Mouse (Mus musculus): ENCODE measurements around the gene Tnni2.
"Not testable (repeated sequence)": the region's sequence is repeated elsewhere in the genome, so short reads cannot be mapped to it uniquely, and the experiment has no call there.

Tnni2 gene

GRCm38 (mm10) chr7:142441585-142441984, at the start of gene Tnni2:
Tnni2 (plus strand) TSS chr7:142441808.
- DNase-seq (ENCODE audit: low read depth in 1 of 2, low spot score in 2 of 2) = no peak

- DNase-seq (ENCODE audit: low read depth in 1 of 2, low spot score in 2 of 2) = peak; percentile 50 to 58
Measured at GRCm38 (mm10) chr7:142393191-142393590, 48.4 kb upstream of the Tnni2 start.

DNA sequence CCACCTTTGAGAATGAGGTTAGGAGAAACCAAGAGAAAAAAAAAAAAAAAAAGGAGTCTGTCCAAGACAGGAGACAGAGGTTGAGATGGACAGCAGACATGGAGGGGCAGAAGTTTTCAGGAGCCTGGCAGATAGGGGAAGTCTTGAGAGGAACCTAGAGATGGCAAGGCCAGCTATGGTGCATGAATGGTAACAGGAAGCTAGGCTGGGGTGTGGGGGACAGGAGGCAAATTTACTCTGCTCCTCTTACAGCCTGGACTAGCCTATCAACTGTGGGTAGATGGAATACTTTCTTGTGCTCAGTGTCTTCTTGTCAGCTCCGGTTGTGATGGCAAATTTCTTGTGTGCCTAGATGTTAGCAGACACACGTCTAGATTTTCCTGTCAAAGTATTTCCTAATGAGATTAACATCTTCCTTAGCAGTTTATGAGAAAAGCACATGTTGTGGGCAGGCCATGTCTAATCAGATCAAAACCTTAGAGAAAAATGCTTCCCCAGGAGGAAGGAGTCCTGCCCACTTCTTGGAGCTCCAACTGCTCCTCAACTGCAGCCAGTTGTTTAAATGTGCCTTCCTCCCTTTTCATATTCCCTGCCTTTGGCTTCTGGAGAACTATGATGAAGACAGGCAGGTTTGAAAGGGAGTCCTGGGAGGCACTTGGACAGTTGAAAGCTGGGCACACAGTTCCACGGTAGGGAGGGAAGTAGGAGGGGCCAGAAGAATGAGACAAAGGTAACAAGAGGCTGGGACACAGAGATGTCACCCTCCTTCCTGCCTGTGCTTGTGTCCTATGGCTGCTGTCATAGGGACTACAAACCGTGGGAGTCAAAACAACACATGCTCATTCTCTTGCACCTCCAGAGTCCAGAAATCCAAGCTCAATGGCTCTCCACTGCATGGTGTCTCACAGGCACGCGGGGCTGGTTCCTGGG, 47.1 kb upstream of the Tnni2 start:
- DNase-seq (ENCODE audit: low read depth in 1 of 2, low spot score in 2 of 2) = no peak

DNA sequence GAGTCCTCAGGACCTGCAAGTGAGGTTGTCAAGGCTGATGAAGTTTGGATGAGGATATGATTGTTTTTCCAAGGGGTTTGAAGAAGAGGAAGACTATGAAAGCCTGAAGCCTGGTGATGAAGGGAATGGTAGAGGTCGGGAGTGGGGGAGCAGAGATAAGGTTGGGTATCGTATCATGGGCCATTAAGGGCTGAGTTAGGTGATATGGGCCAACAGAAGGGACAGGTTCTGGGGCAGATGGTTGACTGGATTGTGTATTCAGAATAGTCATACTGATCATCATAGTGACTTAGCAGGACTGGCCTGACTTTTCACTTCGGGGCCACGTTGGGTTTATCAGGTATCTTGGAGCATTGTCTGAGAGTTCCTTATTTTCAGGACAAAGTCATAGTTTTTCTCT, 46.1 kb upstream of the Tnni2 start:
- no peak for DNase-seq (ENCODE audit: low read depth in 1 of 2, low spot score in 2 of 2)

GRCm38 (mm10) chr7:142396611-142397010, 45.0 kb upstream of the Tnni2 start:
- no peak for DNase-seq (ENCODE audit: low read depth in 1 of 2, low spot score in 2 of 2)

DNA sequence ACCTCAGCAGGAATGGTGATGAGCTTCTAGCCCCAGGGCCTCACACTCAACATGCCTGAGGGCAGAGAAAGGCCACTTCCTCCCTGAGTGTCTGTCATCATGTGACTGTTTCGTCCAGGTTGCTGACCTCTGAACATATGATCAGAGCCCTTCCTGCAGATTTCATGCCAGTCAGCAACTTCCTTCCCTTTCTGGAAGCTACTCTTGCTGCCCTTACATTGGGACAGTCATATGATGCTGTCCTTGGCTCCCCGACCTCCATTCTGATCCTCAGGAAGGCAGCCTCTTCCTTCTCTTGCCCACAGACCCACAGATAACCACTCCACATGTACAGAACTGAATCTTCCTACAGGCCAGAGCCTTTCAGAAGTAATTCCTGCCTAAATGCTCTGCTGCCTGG, 43.6 kb upstream of the Tnni2 start:
- peak; percentile 54 to 70 for DNase-seq (ENCODE audit: low read depth in 1 of 2, low spot score in 2 of 2)

DNA sequence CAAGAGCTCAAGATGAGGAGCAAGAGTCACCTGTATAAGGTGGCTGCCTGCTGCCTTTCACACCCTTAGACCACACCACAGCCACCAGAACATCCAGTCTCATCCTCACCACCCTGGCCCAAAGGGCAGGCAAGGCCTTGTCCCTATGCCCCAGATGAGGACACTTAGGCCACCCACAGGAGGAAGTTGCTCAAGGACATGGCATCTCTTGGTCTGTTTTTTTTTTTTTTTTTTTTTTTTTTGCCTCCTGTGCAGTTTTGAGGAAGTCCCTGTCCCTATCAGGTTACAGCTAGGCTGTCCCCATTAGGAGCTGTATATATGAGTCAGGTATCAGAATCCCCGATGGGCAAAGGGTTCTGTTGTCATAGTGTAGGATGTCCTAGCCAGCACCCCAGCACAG, 42.4 kb upstream of the Tnni2 start:
- DNase-seq (ENCODE audit: low read depth in 1 of 2, low spot score in 2 of 2) = peak; percentile 21 to 61

DNA sequence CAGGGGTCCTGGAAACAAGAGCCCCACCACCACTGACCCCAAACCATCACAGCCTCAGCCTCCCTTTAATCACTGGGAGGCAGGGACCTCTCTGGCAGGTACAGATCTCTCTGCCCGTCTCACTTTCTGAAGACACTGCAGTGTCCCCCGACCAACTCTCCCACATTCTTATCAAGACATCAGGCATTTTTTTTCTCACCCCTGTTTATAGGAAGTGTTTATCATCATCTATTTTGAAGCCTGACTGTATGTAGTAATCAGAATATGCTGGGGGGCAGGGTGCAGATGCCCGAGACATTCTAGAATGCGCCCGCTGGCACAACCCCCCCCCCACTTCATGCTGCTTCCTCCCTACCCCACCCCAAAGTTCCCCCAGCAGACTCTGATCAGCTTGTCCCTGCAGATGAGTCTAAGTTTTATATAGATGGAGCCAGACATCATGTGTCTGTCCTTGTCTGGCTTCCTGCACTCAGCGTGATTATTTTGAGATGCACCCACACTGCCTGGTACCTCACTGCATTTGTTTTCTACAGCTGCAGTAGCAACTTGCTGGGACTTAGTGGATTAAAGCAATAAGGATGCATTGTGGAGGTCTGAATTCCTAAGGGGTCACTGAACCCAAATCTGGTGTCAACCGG, 41.4 kb upstream of the Tnni2 start:
- no peak for DNase-seq (ENCODE audit: low read depth in 1 of 2, low spot score in 2 of 2)

- DNase-seq (ENCODE audit: low read depth in 1 of 2, low spot score in 2 of 2) = no peak
Measured at GRCm38 (mm10) chr7:142400750-142401142, 40.9 kb upstream of the Tnni2 start.

DNA sequence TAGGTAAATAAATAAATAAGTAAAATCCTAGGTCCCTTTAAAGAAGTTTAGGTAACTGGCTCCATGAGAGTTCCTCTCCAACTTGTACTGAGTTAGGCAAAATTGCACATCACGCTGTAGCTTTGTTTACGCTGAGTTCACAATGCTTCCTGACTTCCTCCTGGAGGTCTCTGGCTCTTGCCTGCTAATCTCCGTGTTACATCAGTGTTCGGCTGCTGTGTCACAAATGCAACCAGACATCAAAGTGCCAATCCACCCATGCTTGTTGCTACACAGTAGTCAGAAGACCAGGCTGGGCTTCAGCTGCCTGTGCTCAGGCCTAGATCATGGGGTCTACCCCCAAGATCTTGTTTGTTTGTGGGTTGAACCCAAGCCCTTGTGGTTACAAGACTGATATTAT, 38.0 kb upstream of the Tnni2 start:
- peak; percentile 44 to 47 for DNase-seq (ENCODE audit: low read depth in 1 of 2, low spot score in 2 of 2)

- not testable (repeated sequence) for DNase-seq (ENCODE audit: low read depth in 1 of 2, low spot score in 2 of 2)
Measured at GRCm38 (mm10) chr7:142405134-142405533, 36.5 kb upstream of the Tnni2 start.

GRCm38 (mm10) chr7:142407935-142408334, 33.7 kb upstream of the Tnni2 start:
- DNase-seq (ENCODE audit: low read depth in 1 of 2, low spot score in 2 of 2) = no peak

GRCm38 (mm10) chr7:142408686-142409085, 32.9 kb upstream of the Tnni2 start:
- DNase-seq (ENCODE audit: low read depth in 1 of 2, low spot score in 2 of 2) = no peak

DNA sequence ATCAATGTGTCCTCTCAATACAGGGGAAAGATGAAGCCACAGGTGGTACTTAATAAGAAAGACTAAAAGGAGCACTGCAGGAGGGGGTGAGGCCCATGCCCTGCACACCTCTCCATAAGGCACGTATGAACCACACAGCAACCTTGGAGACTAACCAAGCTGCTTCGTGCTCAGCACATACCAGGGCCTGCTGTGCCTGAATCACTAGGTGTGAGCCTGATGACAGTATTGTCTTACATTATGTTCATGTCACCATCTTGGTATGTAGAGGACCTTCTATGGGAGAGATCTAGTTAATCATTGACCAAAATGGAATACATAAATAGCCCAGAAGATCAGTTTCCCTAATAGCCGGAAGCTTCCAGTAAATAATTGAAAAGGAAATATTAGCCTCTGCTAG, 32.0 kb upstream of the Tnni2 start:
- no peak for DNase-seq (ENCODE audit: low read depth in 1 of 2, low spot score in 2 of 2)

- DNase-seq (ENCODE audit: low read depth in 1 of 2, low spot score in 2 of 2) = no peak
Measured at GRCm38 (mm10) chr7:142413285-142413684, 28.3 kb upstream of the Tnni2 start.

DNA sequence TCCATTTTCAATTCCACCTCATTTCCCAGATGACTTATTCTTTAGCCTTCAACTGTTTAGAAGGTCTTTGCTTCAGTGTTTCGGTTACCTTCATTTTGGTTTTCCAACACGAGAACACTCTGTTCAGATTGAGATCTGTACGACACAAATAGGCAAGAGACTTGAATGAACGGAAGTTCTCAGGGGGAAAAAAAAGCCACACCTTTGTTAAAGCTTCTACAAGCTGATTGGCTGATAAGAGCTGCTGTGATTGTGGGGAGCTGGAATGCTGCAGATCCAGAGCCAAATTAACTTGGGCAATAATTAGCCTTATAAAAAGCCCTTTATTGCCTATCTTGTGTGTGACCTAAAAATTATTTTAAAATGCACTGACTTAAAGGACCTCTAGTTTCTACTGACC, 26.3 kb upstream of the Tnni2 start:
- DNase-seq (ENCODE audit: low read depth in 1 of 2, low spot score in 2 of 2) = no peak

GRCm38 (mm10) chr7:142416225-142416624, 25.4 kb upstream of the Tnni2 start:
- no peak for DNase-seq (ENCODE audit: low read depth in 1 of 2, low spot score in 2 of 2)

DNA sequence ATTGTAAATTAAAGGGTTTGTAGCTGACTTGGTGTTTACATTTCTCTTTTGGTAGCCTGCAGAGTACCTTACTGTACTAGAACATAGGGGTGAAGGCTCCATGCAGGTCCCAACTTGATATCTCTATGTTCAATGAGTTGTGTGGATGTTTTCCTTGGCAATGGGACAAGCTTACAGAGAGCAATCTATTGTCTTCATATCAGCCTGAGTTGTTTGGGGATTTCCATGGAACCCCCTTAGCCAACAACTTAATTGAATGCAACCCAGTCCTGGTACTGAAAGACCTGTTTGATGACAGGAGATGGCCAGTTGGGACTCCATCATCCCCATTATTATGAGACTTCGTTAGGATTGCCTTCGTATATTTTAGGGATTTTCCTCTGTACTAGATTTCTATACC, 23.6 kb upstream of the Tnni2 start:
- DNase-seq (ENCODE audit: low read depth in 1 of 2, low spot score in 2 of 2) = no peak

GRCm38 (mm10) chr7:142418679-142419078, 22.9 kb upstream of the Tnni2 start:
- DNase-seq (ENCODE audit: low read depth in 1 of 2, low spot score in 2 of 2) = no peak

GRCm38 (mm10) chr7:142419887-142420286, 21.7 kb upstream of the Tnni2 start:
- DNase-seq (ENCODE audit: low read depth in 1 of 2, low spot score in 2 of 2) = no peak

DNA sequence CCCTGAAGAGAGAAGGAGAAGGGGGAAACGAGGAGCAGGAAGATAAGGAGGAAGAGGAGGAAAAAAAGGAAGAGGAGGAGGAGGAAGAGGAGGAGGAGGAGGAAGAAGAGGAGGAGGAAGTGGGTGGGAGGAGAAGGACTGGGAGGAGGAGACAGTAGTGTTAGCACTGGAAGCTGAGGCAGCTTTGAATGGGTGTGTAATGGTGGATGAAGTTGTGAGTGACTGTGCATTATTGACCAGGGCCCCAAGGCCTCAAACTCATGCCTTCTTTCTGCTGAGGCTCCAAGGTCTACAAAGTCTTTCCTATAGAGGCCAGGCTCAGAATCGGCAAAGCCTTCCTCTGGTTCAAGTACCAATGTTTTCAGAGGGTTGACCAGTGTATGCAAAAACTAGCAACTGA, 19.8 kb upstream of the Tnni2 start:
- DNase-seq (ENCODE audit: low read depth in 1 of 2, low spot score in 2 of 2) = no peak

GRCm38 (mm10) chr7:142425641-142426213, 15.9 kb upstream of the Tnni2 start:
- no peak for DNase-seq (ENCODE audit: low read depth in 1 of 2, low spot score in 2 of 2)

Measured in monocyte, adult 2 months (primary cell).